8 mouse cellular contexts compared by ENCODE assay signal in genomic region chr8:105345061-105345975, GRCm38 (mm10). TPM values are rescaled to one million over a fixed set of nuclear protein-coding genes. Genes with fewer than 3 reads are reported as not detected.
DNase-seq lines count a peak whose midpoint lies in the region; ATAC-seq and TF ChIP-seq lines count a peak whose summit lies in the region.

No protein-coding gene starts in this region.

- DNase-seq in heart, adult 18-20 months = peak; percentile 46 to 73
- no peak for DNase-seq in heart, postnatal 14 days
- DNase-seq in adrenal gland, postnatal 14 days = peak; percentile 69
- peak; percentile 64 for DNase-seq in lung, postnatal 25 days (ENCODE audit: low spot score)
- no peak for DNase-seq in hindbrain, postnatal 0 days (ENCODE audit: low spot score)
- DNase-seq in yolk sac, embryonic 10.5 days (ENCODE audit: low spot score) = no peak

- intact Hi-C loops in heart, postnatal 14 days (cut with DNase I) = loop anchor here (2.0 kb wide), 1 partner anchor 17 kb away; no protein-coding TSS in a partner anchor

- peak overlapping the region; percentile 98 for H3K4me2 ChIP-seq in intestine, embryonic 15.5 days (replicated peaks)
- H3K4me2 ChIP-seq in hindbrain, postnatal 0 days (ENCODE audit: low read depth, low read length) = no peak overlapping the region

- 44% methylated on average over 7 of the region's 7 CpGs for WGBS in intestine, embryonic 15.5 days
- WGBS in hindbrain, postnatal 0 days = 73% methylated on average over 7 of the region's 7 CpGs

- H3K27ac ChIP-seq in intestine, embryonic 15.5 days = peak overlapping the region; percentile 40; the same call in 1 of the 2 replicates
- H3K27ac ChIP-seq in hindbrain, postnatal 0 days = no peak overlapping the region

- no peak for ATAC-seq in intestine, embryonic 15.5 days
- ATAC-seq in hindbrain, postnatal 0 days = no peak
- ATAC-seq in cerebellum, adult (ENCODE audit: insufficient number of reproducible peaks, low FRiP score, low TSS enrichment) = no peak

- H3K36me3 ChIP-seq in intestine, embryonic 15.5 days = no peaks in the 10 kb centered on the region
- no peaks in the 10 kb centered on the region for H3K36me3 ChIP-seq in hindbrain, postnatal 0 days (ENCODE audit: insufficient read depth, low read length)

- no peaks in the 10 kb centered on the region for H3K9me3 ChIP-seq in intestine, embryonic 15.5 days
- H3K9me3 ChIP-seq in hindbrain, postnatal 0 days (ENCODE audit: low read length) = no peaks in the 10 kb centered on the region

- H3K27me3 ChIP-seq in intestine, embryonic 15.5 days (replicated peaks) = peaks cover 9% of the 10 kb centered on the region; the same call in 1 of the 2 replicates
- no peaks in the 10 kb centered on the region for H3K27me3 ChIP-seq in hindbrain, postnatal 0 days (ENCODE audit: insufficient read depth, low read length)

- no peak for TF ChIP-seq CTCF in hindbrain, postnatal 0 days (IDR thresholded peaks at IDR 0.05; ENCODE audit: low read depth)

- 0 out of 2 replicates have a peak overlapping the region, but pooled peaks have one; percentile 8 for H3K9ac ChIP-seq in intestine, embryonic 15.5 days
- no peak overlapping the region for H3K9ac ChIP-seq in hindbrain, postnatal 0 days (replicated peaks; ENCODE audit: low read length)

- no peak overlapping the region for H3K4me3 ChIP-seq in intestine, embryonic 15.5 days (replicated peaks)
- H3K4me3 ChIP-seq in hindbrain, postnatal 0 days (ENCODE audit: low read length) = no peak overlapping the region

- H3K4me1 ChIP-seq in intestine, embryonic 15.5 days (replicated peaks) = peaks cover 53% of the 10 kb centered on the region
- peaks cover 11% of the 10 kb centered on the region for H3K4me1 ChIP-seq in hindbrain, postnatal 0 days (ENCODE audit: insufficient read depth, low read length)

RNA-seq across cellular contexts. Expression of gene Fhod1, which starts 2.4 kb away (rescaled TPM):
- 1 to 10 TPM; 4.5 to 5.2 TPM for total RNA-seq in heart, adult 18-20 months (2021)
- 1 to 10 TPM; 9.2 to 9.4 TPM for total RNA-seq in heart, postnatal 14 days (2021)
- 11.9 and 15.7 TPM in 2 replicates for total RNA-seq in adrenal gland, postnatal 14 days (2021)
- polyA plus RNA-seq in intestine, embryonic 15.5 days (2015; fragmentation: Nextera tagmentation; extraction: Ambion mirVana) = 1.3 and 1.9 TPM in 2 replicates
- total RNA-seq in hindbrain, postnatal 0 days (2014; rRNA removed) = 3.1 and 3.2 TPM in 2 replicates
- polyA plus RNA-seq in hindbrain, postnatal 0 days (2015; fragmentation: Nextera tagmentation; extraction: Ambion mirVana) = 0.45 and 1.1 TPM in 2 replicates

RNA-seq across cellular contexts. Expression of gene Slc9a5, which starts 3.3 kb away (rescaled TPM):
- under 1 TPM; 0.37 to 0.39 TPM for total RNA-seq in heart, adult 18-20 months (2021)
- under 1 TPM; 0.83 to 0.86 TPM for total RNA-seq in heart, postnatal 14 days (2021)
- 1.9 TPM in 2 replicates for total RNA-seq in adrenal gland, postnatal 14 days (2021)
- 1.4 and 1.7 TPM in 2 replicates for polyA plus RNA-seq in intestine, embryonic 15.5 days (2015; fragmentation: Nextera tagmentation; extraction: Ambion mirVana)
- 24.2 and 28.6 TPM in 2 replicates for total RNA-seq in hindbrain, postnatal 0 days (2014; rRNA removed)
- polyA plus RNA-seq in hindbrain, postnatal 0 days (2015; fragmentation: Nextera tagmentation; extraction: Ambion mirVana) = 10.3 and 10.6 TPM in 2 replicates

RNA-seq across cellular contexts. Expression of gene Tmem208, which starts 19.2 kb away (rescaled TPM):
- 10 to 100 TPM; 24.3 to 26.6 TPM for total RNA-seq in heart, adult 18-20 months (2021)
- total RNA-seq in heart, postnatal 14 days (2021) = 10 to 100 TPM; 23.3 to 29.6 TPM
- 47.7 and 48.6 TPM in 2 replicates for total RNA-seq in adrenal gland, postnatal 14 days (2021)
- 128 and 151 TPM in 2 replicates for polyA plus RNA-seq in intestine, embryonic 15.5 days (2015; fragmentation: Nextera tagmentation; extraction: Ambion mirVana)
- 72.1 and 101 TPM in 2 replicates for total RNA-seq in hindbrain, postnatal 0 days (2014; rRNA removed)
- 138 and 143 TPM in 2 replicates for polyA plus RNA-seq in hindbrain, postnatal 0 days (2015; fragmentation: Nextera tagmentation; extraction: Ambion mirVana)

RNA-seq across cellular contexts. Expression of gene Lrrc29, which starts 19.2 kb away (rescaled TPM):
- total RNA-seq in heart, adult 18-20 months (2021) = under 1 TPM; 0.59 to 0.60 TPM
- total RNA-seq in heart, postnatal 14 days (2021) = 1 to 10 TPM; 1.7 to 1.9 TPM
- total RNA-seq in adrenal gland, postnatal 14 days (2021) = 4.7 and 6.6 TPM in 2 replicates
- 1.3 and 2.3 TPM in 2 replicates for polyA plus RNA-seq in intestine, embryonic 15.5 days (2015; fragmentation: Nextera tagmentation; extraction: Ambion mirVana)
- 1.9 and 5.2 TPM in 2 replicates for total RNA-seq in hindbrain, postnatal 0 days (2014; rRNA removed)
- 3.1 and 4.1 TPM in 2 replicates for polyA plus RNA-seq in hindbrain, postnatal 0 days (2015; fragmentation: Nextera tagmentation; extraction: Ambion mirVana)

RNA-seq across cellular contexts. Expression of gene Plekhg4, which starts 27.8 kb away (rescaled TPM):
- not detected for total RNA-seq in heart, adult 18-20 months (2021)
- not detected for total RNA-seq in heart, postnatal 14 days (2021)
- total RNA-seq in adrenal gland, postnatal 14 days (2021) = 0.26 and 0.98 TPM in 2 replicates
- polyA plus RNA-seq in intestine, embryonic 15.5 days (2015; fragmentation: Nextera tagmentation; extraction: Ambion mirVana) = 0.10 and 0.27 TPM in 2 replicates
- 6.3 and 7.3 TPM in 2 replicates for total RNA-seq in hindbrain, postnatal 0 days (2014; rRNA removed)
- polyA plus RNA-seq in hindbrain, postnatal 0 days (2015; fragmentation: Nextera tagmentation; extraction: Ambion mirVana) = 1.3 and 1.6 TPM in 2 replicates

Comparison
In these comparisons a context has a peak if more than half of its experiments do, and no peak if none do; other contexts are left out.
1. DNase-seq: peak in heart, adult 18-20 months (2 of 2), adrenal gland, postnatal 14 days (single experiment) and lung, postnatal 25 days (single experiment); none in heart, postnatal 14 days (0 of 2), hindbrain, postnatal 0 days (single experiment) and yolk sac, embryonic 10.5 days (single experiment).